Mouse (Mus musculus) heart, embryonic 14.5 days (tissue): ENCODE results near the gene Sdc4. TPM values are rescaled to one million over a fixed set of nuclear protein-coding genes. Genes with fewer than 3 reads are reported as not detected.
A peak's percentile ranks its signal among the peaks of the same experiment; 100 is the strongest.

Experiments used
- ATAC-seq: fragments of 200-750 bp; cut with Nextera tagmentation; 2 replicates; pipeline ENCODE4 v1.8.0; 2017; ENCODE audit warnings: low read depth, moderate TSS enrichment; ENCODE audit not compliant: insufficient number of reproducible peaks, insufficient read depth, low FRiP score
- H3K27ac ChIP-seq, 2 experiments: fragments of 200-500 bp in 1 of 2; fragments of 300-500 bp in 1 of 2; sonication (generic) in 1 of 2; replicated peaks in 1 of 2; 2 replicates each; pipeline ENCODE4 v1.5.1; 2012 to 2014; ENCODE audit warnings: low read depth in 2 of 2, low read length in 2 of 2, control low read depth in 1 of 2, mild to moderate bottlenecking in 1 of 2, mixed read lengths in 1 of 2; ENCODE audit not compliant: control insufficient read depth in 1 of 2, insufficient read depth in 1 of 2
- H3K27me3 ChIP-seq: fragments of 300-500 bp; sonication (generic); 2 replicates; pipeline ENCODE4 v1.6.1; 2014; ENCODE audit warnings: mild to moderate bottlenecking, low read length, control low read depth; ENCODE audit not compliant: control insufficient read depth, insufficient read depth
- H3K36me3 ChIP-seq: fragments of 300-500 bp; sonication (generic); 2 replicates; pipeline ENCODE4 v1.6.1; 2014; ENCODE audit warnings: mild to moderate bottlenecking, control low read depth, low read length, mixed read lengths; ENCODE audit not compliant: control insufficient read depth, insufficient read depth
- H3K4me1 ChIP-seq, 2 experiments: fragments of 200-500 bp in 1 of 2; fragments of 300-500 bp in 1 of 2; sonication (generic) in 1 of 2; 2 replicates each; pipeline ENCODE4 v1.6.1; 2012 to 2014; ENCODE audit warnings: low read length in 2 of 2, control low read depth in 1 of 2, mixed read lengths in 1 of 2; ENCODE audit not compliant: control insufficient read depth in 2 of 2, insufficient read depth in 2 of 2
- H3K4me2 ChIP-seq: fragments of 300-500 bp; sonication (generic); 2 replicates; pipeline ENCODE4 v1.6.1; 2014; ENCODE audit warnings: mild to moderate bottlenecking, low read length
- H3K4me3 ChIP-seq, 2 experiments: fragments of 200-500 bp in 1 of 2; fragments of 300-500 bp in 1 of 2; sonication (generic) in 1 of 2; 2 replicates each; pipeline ENCODE4 v1.5.1; 2012 to 2014; ENCODE audit warnings: low read length in 2 of 2, mild to moderate bottlenecking in 2 of 2, control low read depth in 1 of 2, low read depth in 1 of 2, moderate library complexity in 1 of 2; ENCODE audit not compliant: control insufficient read depth in 1 of 2, insufficient read depth in 1 of 2
- H3K9ac ChIP-seq: fragments of 300-500 bp; sonication (generic); 2 replicates; pipeline ENCODE4 v1.6.1; 2014; ENCODE audit warnings: mild to moderate bottlenecking, low read length
- H3K9me3 ChIP-seq: fragments of 300-500 bp; sonication (generic); 2 replicates; pipeline ENCODE4 v1.6.1; 2016; ENCODE audit warnings: low read length, control low read depth; ENCODE audit not compliant: control insufficient read depth
- WGBS: fragments of 180-500 bp; shearing (Covaris S2); extraction: QIAGEN DNeasy Blood & Tissue Kit; methylation state at CpG from one replicate; pipeline ENCODE4 v1.1.7; 2014; 5-methylcytosine and 5-hydroxymethylcytosine counted together
- polyA plus RNA-seq: library from polyadenylated mRNA; unstranded; fragments of >200 nt; fragmentation: Nextera tagmentation; extraction: Ambion mirVana; gene quantifications from 2 replicates; pipeline ENCODE4 v1.2.1, GENCODE M21; 2014

Sdc4 gene
- polyA plus RNA-seq, 1 experiment from 2014 or later, result 40.1 TPM

- H3K9ac ChIP-seq, result peak overlapping the region; percentile 87
- H3K9me3 ChIP-seq, result no peaks in the 10 kb centered on the region
- H3K27ac ChIP-seq, result no peak overlapping the region
- H3K4me1 ChIP-seq, result peaks cover 20 to 55% of the 10 kb centered on the region in 2 experiments
- no peak for ATAC-seq
- peak overlapping the region; percentile 86 for H3K4me2 ChIP-seq
- H3K4me3 ChIP-seq, result peak overlapping the region; percentile 67 to 68
- H3K27me3 ChIP-seq, result no peaks in the 10 kb centered on the region
- H3K36me3 ChIP-seq, result no peaks in the 10 kb centered on the region
- WGBS, result 27% methylated on average over 7 of the region's 7 CpGs
Measured at GRCm38 (mm10) chr2:164441731-164442130, 2.0 kb downstream of the Sdc4 start.

DNA sequence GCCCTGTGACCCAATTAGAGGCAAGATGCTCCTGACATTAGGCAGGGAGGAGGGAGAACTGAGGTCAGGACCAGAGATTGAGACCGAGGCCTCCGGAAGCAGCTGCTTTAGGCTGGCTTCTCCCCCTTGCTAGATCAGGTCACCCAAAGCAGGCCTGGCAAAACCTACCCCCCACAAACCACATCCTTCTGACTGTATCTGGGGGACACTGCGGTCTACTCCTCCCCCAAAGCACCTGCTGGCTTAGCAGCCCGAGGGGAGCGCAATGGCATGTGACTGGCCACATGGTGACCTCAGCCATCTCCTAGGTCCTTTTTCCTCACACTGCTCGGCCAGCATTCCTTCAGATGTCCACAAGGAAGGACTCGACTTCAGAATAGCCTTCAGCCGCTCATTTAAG, 2.5 kb downstream of the Sdc4 start:
- no peak overlapping the region for H3K27ac ChIP-seq
- ATAC-seq, result no peak

DNA sequence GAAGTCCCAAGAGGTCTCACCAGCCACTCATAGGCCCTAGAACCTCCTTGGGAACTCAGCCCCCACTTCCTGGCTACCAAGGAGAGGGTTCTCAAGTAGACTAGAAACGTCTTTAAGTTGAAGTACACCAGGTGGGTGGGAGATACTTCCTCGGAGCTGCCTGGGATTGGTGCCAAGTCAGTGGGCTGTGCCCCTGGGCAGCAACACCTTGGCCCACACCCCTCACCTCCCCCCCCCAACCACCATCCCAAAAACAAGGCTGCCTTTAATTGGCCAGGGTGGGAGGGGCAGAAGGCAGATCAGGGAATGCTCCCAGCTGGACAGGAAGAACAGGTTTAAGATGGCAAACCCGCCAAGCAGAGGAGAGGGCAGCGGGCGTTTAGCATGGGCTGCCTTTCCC, 3.4 kb downstream of the Sdc4 start:
- Histone ChIP-seq H3K27ac (no peak overlapping the region), H3K4me2 (no peak overlapping the region), H3K4me1 (peaks cover 31 to 69% of the 10 kb centered on the region in 2 experiments), H3K27me3 (no peaks in the 10 kb centered on the region), H3K9me3 (no peaks in the 10 kb centered on the region), H3K9ac (no peak overlapping the region), H3K4me3 (no peak overlapping the region), H3K36me3 (no peaks in the 10 kb centered on the region)
- no peak for ATAC-seq
- WGBS, result 74% methylated on average over 5 of the region's 5 CpGs

More for the DNA sequence above, 2.5 kb downstream of the Sdc4 start:
- no peaks in the 10 kb centered on the region for H3K36me3 ChIP-seq
- H3K9ac ChIP-seq, result peak overlapping the region; percentile 87; the same call in 1 of the 2 replicates
- H3K27me3 ChIP-seq, result no peaks in the 10 kb centered on the region
- H3K4me1 ChIP-seq, result peaks cover 25 to 61% of the 10 kb centered on the region in 2 experiments
- WGBS, result 47% methylated on average over 8 of the region's 8 CpGs
- peak overlapping the region; percentile 86 for H3K4me2 ChIP-seq
- peak overlapping the region; percentile 67 to 68 for H3K4me3 ChIP-seq
- H3K9me3 ChIP-seq, result no peaks in the 10 kb centered on the region

GRCm38 (mm10) chr2:164439001-164439421, 4.7 kb downstream of the Sdc4 start:
- WGBS, result 49% methylated on average over 3 of the region's 3 CpGs

DNA sequence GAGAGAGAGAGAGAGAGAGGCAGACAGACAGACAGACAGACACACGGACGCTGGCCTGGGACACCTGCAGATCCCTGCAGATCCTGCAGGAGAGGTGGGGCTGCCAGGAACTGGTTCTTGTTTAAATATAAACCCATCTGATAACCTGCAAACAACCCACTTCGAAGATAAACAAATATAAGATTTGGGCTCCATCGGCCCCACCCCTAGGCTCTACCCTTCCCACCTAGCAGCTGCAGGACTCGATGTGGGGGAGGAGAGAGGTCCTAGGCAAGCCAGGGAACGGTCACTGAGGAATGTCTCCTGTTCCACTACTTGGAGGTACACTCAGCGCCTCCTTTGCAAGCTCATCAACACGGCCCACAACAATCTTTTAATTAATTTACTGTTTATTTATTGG, 5.4 kb downstream of the Sdc4 start:
- ATAC-seq, result no peak
- peaks cover 33 to 69% of the 10 kb centered on the region in 2 experiments for H3K4me1 ChIP-seq
- WGBS, result 64% methylated on average over 8 of the region's 8 CpGs
- H3K27me3 ChIP-seq, result no peaks in the 10 kb centered on the region
- no peaks in the 10 kb centered on the region for H3K36me3 ChIP-seq
- no peak overlapping the region for H3K4me2 ChIP-seq
- H3K27ac ChIP-seq, result no peak overlapping the region
- H3K4me3 ChIP-seq, result no peak overlapping the region
- no peaks in the 10 kb centered on the region for H3K9me3 ChIP-seq
- no peak overlapping the region for H3K9ac ChIP-seq

More at GRCm38 (mm10) chr2:164439001-164439421, 4.7 kb downstream of the Sdc4 start:
- no peaks in the 10 kb centered on the region for H3K27me3 ChIP-seq
- no peak overlapping the region for H3K27ac ChIP-seq
- H3K4me1 ChIP-seq, result peaks cover 34 to 71% of the 10 kb centered on the region in 2 experiments
- no peak overlapping the region for H3K4me3 ChIP-seq
- no peaks in the 10 kb centered on the region for H3K36me3 ChIP-seq
- H3K4me2 ChIP-seq, result no peak overlapping the region
- no peak for ATAC-seq
- H3K9ac ChIP-seq, result no peak overlapping the region
- no peaks in the 10 kb centered on the region for H3K9me3 ChIP-seq

GRCm38 (mm10) chr2:164437710-164438109, 6.0 kb downstream of the Sdc4 start:
- Histone ChIP-seq H3K4me1 (peaks cover 38 to 75% of the 10 kb centered on the region in 2 experiments), H3K9ac (no peak overlapping the region), H3K4me2 (no peak overlapping the region), H3K27ac (no peak overlapping the region), H3K9me3 (no peaks in the 10 kb centered on the region), H3K27me3 (no peaks in the 10 kb centered on the region), H3K36me3 (no peaks in the 10 kb centered on the region), H3K4me3 (no peak overlapping the region)
- WGBS, result 68% methylated on average over 6 of the region's 6 CpGs
- no peak for ATAC-seq

- 57% methylated on average over 3 of the region's 3 CpGs for WGBS
- Histone ChIP-seq H3K27me3 (no peaks in the 10 kb centered on the region), H3K9me3 (no peaks in the 10 kb centered on the region), H3K27ac (0 out of 4 replicates have a peak overlapping the region, but pooled peaks of 1 of the 2 experiments have one; percentile 48), H3K4me3 (no peak overlapping the region), H3K36me3 (no peaks in the 10 kb centered on the region), H3K4me1 (peaks cover 43 to 77% of the 10 kb centered on the region in 2 experiments), H3K4me2 (0 out of 2 replicates have a peak overlapping the region, but pooled peaks have one; percentile 2), H3K9ac (peak overlapping the region; percentile 18; the same call in 1 of the 2 replicates)
- ATAC-seq, result peak; percentile 36; the same call in 1 of the 2 replicates
Measured at GRCm38 (mm10) chr2:164436961-164437360, 6.7 kb downstream of the Sdc4 start.
